Mouse (Mus musculus): ENCODE measurements around the gene Cbx8. TPM values are rescaled to one million over a fixed set of nuclear protein-coding genes. Genes with fewer than 3 reads are reported as not detected.

The Cbx8 gene
- polyA plus RNA-seq, 1 experiment: 4.2 TPM

- peak overlapping the region; percentile 56; the same call in 1 of the 2 replicates for H3K4me3 ChIP-seq (ENCODE audit: insufficient read depth, low read length)
- H3K27ac ChIP-seq (ENCODE audit: insufficient read depth, low read length): no peak overlapping the region
- TF ChIP-seq CTCF (IDR thresholded peaks at IDR 0.05; ENCODE audit: borderline replicate concordance, insufficient read depth, low read length) (no peak), POLR2A (IDR thresholded peaks at IDR 0.05; ENCODE audit: low read depth, low read length) (no peak)
- H3K4me1 ChIP-seq (ENCODE audit: control insufficient read depth, insufficient read depth, low read length): peaks cover 6% of the 10 kb centered on the region
Observed at GRCm38 (mm10) chr11:119057291-119057690, 16.5 kb upstream of the Cbx8 start.

GRCm38 (mm10) chr11:119056301-119057211, 15.8 kb upstream of the Cbx8 start:
- peak overlapping the region; percentile 56 for H3K4me3 ChIP-seq (ENCODE audit: insufficient read depth, low read length)
- no peak overlapping the region for H3K27ac ChIP-seq (ENCODE audit: insufficient read depth, low read length)
- H3K4me1 ChIP-seq (ENCODE audit: control insufficient read depth, insufficient read depth, low read length): peaks cover 6% of the 10 kb centered on the region
- TF ChIP-seq CTCF (IDR thresholded peaks at IDR 0.05; ENCODE audit: borderline replicate concordance, insufficient read depth, low read length): no peak
- TF ChIP-seq POLR2A (IDR thresholded peaks at IDR 0.05; ENCODE audit: low read depth, low read length): peak; percentile 40

GRCm38 (mm10) chr11:119055571-119056131, 14.9 kb upstream of the Cbx8 start:
- TF ChIP-seq CTCF (IDR thresholded peaks at IDR 0.05; ENCODE audit: borderline replicate concordance, insufficient read depth, low read length): no peak
- no peak for TF ChIP-seq POLR2A (IDR thresholded peaks at IDR 0.05; ENCODE audit: low read depth, low read length)
- Histone ChIP-seq H3K4me1 (ENCODE audit: control insufficient read depth, insufficient read depth, low read length) (peaks cover 6% of the 10 kb centered on the region), H3K4me3 (ENCODE audit: insufficient read depth, low read length) (no peak overlapping the region; the same call in 1 of the 2 replicates), H3K27ac (ENCODE audit: insufficient read depth, low read length) (no peak overlapping the region)

- Histone ChIP-seq H3K4me3 (ENCODE audit: insufficient read depth, low read length) (no peak overlapping the region), H3K27ac (ENCODE audit: insufficient read depth, low read length) (no peak overlapping the region), H3K4me1 (ENCODE audit: control insufficient read depth, insufficient read depth, low read length) (peaks cover 6% of the 10 kb centered on the region)
- TF ChIP-seq POLR2A (IDR thresholded peaks at IDR 0.05; ENCODE audit: low read depth, low read length) (no peak), CTCF (IDR thresholded peaks at IDR 0.05; ENCODE audit: borderline replicate concordance, insufficient read depth, low read length) (peak; percentile 20; the same call in 1 of the 2 replicates)
Observed at GRCm38 (mm10) chr11:119054351-119055345, 13.9 kb upstream of the Cbx8 start.

GRCm38 (mm10) chr11:119053738-119054350, 13.1 kb upstream of the Cbx8 start:
- TF ChIP-seq POLR2A (IDR thresholded peaks at IDR 0.05; ENCODE audit: low read depth, low read length) (no peak), CTCF (IDR thresholded peaks at IDR 0.05; ENCODE audit: borderline replicate concordance, insufficient read depth, low read length) (no peak)
- Histone ChIP-seq H3K4me3 (ENCODE audit: insufficient read depth, low read length) (no peak overlapping the region; the same call in 1 of the 2 replicates), H3K27ac (ENCODE audit: insufficient read depth, low read length) (no peak overlapping the region), H3K4me1 (ENCODE audit: control insufficient read depth, insufficient read depth, low read length) (peaks cover 6% of the 10 kb centered on the region)

GRCm38 (mm10) chr11:119053257-119053670, 12.5 kb upstream of the Cbx8 start:
- no peak overlapping the region; the same call in 1 of the 2 replicates for H3K27ac ChIP-seq (ENCODE audit: insufficient read depth, low read length)
- peaks cover 6% of the 10 kb centered on the region for H3K4me1 ChIP-seq (ENCODE audit: control insufficient read depth, insufficient read depth, low read length)
- TF ChIP-seq POLR2A (IDR thresholded peaks at IDR 0.05; ENCODE audit: low read depth, low read length) (peak; percentile 28; the same call in 1 of the 2 replicates), CTCF (IDR thresholded peaks at IDR 0.05; ENCODE audit: borderline replicate concordance, insufficient read depth, low read length) (peak; percentile 11; the same call in 1 of the 2 replicates)
- H3K4me3 ChIP-seq (ENCODE audit: insufficient read depth, low read length): peak overlapping the region; percentile 24; the same call in 1 of the 2 replicates

- H3K4me1 ChIP-seq (ENCODE audit: control insufficient read depth, insufficient read depth, low read length): peaks cover 6% of the 10 kb centered on the region
- H3K4me3 ChIP-seq (ENCODE audit: insufficient read depth, low read length): peak overlapping the region; percentile 24; the same call in 1 of the 2 replicates
- H3K27ac ChIP-seq (ENCODE audit: insufficient read depth, low read length): no peak overlapping the region; the same call in 1 of the 2 replicates
- TF ChIP-seq CTCF (IDR thresholded peaks at IDR 0.05; ENCODE audit: borderline replicate concordance, insufficient read depth, low read length) (no peak), POLR2A (IDR thresholded peaks at IDR 0.05; ENCODE audit: low read depth, low read length) (no peak; the same call in 1 of the 2 replicates)
Observed at GRCm38 (mm10) chr11:119052661-119053256, 12.0 kb upstream of the Cbx8 start.

- TF ChIP-seq CTCF (IDR thresholded peaks at IDR 0.05; ENCODE audit: borderline replicate concordance, insufficient read depth, low read length) (peak; percentile 41; the same call in 1 of the 2 replicates), POLR2A (IDR thresholded peaks at IDR 0.05; ENCODE audit: low read depth, low read length) (no peak)
- no peak overlapping the region for H3K4me3 ChIP-seq (ENCODE audit: insufficient read depth, low read length)
- no peak overlapping the region for H3K27ac ChIP-seq (ENCODE audit: insufficient read depth, low read length)
- H3K4me1 ChIP-seq (ENCODE audit: control insufficient read depth, insufficient read depth, low read length): peaks cover 6% of the 10 kb centered on the region
Observed at GRCm38 (mm10) chr11:119051927-119052660, 11.3 kb upstream of the Cbx8 start.
